Mouse (Mus musculus): Measurements from ENCODE around the gene Gng13.

DNA sequence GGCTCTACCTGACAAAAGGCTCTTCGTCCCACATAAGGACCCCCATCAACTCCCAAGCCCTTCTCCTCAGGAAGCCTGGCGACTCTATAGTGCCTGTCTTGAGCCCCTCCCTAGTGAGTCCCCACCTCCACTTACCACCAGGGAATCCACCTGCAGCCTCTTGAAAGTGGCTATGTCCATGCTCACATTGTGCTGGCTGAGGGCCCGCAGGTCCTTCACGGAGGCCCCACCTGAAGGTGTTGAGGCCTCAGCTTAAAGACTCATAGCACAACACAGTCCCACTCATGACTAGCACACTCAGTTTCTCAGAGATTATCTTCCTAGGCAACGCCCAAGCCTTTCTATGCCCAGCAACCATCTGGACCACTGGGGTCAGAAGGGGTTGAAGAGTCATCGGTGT lies 32.3 kb downstream of the Gng13 start:
- TF ChIP-seq POLR2A (IDR thresholded peaks at IDR 0.05; ENCODE audit: insufficient read depth, low read length) (no peak), CTCF (IDR thresholded peaks at IDR 0.05; ENCODE audit: low read depth, low read length) (no peak), EP300 (IDR thresholded peaks at IDR 0.05; ENCODE audit: insufficient read depth, low read depth, low read length) (no peak)

All from ES-Bruce4 (cell line).